Mouse (Mus musculus): ENCODE measurements around the gene Parp3. TPM values are rescaled to one million over a fixed set of nuclear protein-coding genes. Genes with fewer than 3 reads are reported as not detected.

The Parp3 gene
- total RNA-seq, 1 experiment from 2014 or later, result 15.3 TPM

GRCm38 (mm10) chr9:106460401-106461025 is 16.2 kb downstream of the Parp3 start:
- no peak for ATAC-seq (replicated peaks; ENCODE audit: low read depth, poor library complexity, severe bottlenecking)

- ATAC-seq (replicated peaks; ENCODE audit: low read depth, poor library complexity, severe bottlenecking), result no peak
Measured at GRCm38 (mm10) chr9:106459946-106460345, 16.8 kb downstream of the Parp3 start.

GRCm38 (mm10) chr9:106457920-106458319 is 18.8 kb downstream of the Parp3 start:
- no peak for ATAC-seq (replicated peaks; ENCODE audit: low read depth, poor library complexity, severe bottlenecking)

GRCm38 (mm10) chr9:106457163-106457559 is 19.6 kb downstream of the Parp3 start:
- ATAC-seq (replicated peaks; ENCODE audit: low read depth, poor library complexity, severe bottlenecking), result no peak

GRCm38 (mm10) chr9:106456325-106457162 is 20.2 kb downstream of the Parp3 start:
- no peak for ATAC-seq (replicated peaks; ENCODE audit: low read depth, poor library complexity, severe bottlenecking)

- no peak for ATAC-seq (replicated peaks; ENCODE audit: low read depth, poor library complexity, severe bottlenecking)
Measured at GRCm38 (mm10) chr9:106454888-106455681, 21.7 kb downstream of the Parp3 start.

GRCm38 (mm10) chr9:106454071-106454761 is 22.5 kb downstream of the Parp3 start:
- no peak for ATAC-seq (replicated peaks; ENCODE audit: low read depth, poor library complexity, severe bottlenecking)

- ATAC-seq (replicated peaks; ENCODE audit: low read depth, poor library complexity, severe bottlenecking), result peak; percentile 48
Measured at GRCm38 (mm10) chr9:106453271-106454070, 23.3 kb downstream of the Parp3 start, which contains the start of gene Pcbp4. Gene Pcbp4, plus strand, starts transcription at chr9:106453291.

- no peak for ATAC-seq (replicated peaks; ENCODE audit: low read depth, poor library complexity, severe bottlenecking)
Measured at GRCm38 (mm10) chr9:106452821-106453220, 23.9 kb downstream of the Parp3 start.

GRCm38 (mm10) chr9:106452351-106452750 is 24.4 kb downstream of the Parp3 start:
- no peak for ATAC-seq (replicated peaks; ENCODE audit: low read depth, poor library complexity, severe bottlenecking)

- no peak for ATAC-seq (replicated peaks; ENCODE audit: low read depth, poor library complexity, severe bottlenecking)
Measured at GRCm38 (mm10) chr9:106451899-106452298, 24.9 kb downstream of the Parp3 start.

- ATAC-seq (replicated peaks; ENCODE audit: low read depth, poor library complexity, severe bottlenecking), result no peak
Measured at GRCm38 (mm10) chr9:106451298-106451697, 25.5 kb downstream of the Parp3 start.

- ATAC-seq (replicated peaks; ENCODE audit: low read depth, poor library complexity, severe bottlenecking), result no peak
Measured at GRCm38 (mm10) chr9:106450661-106451060, 26.1 kb downstream of the Parp3 start.

GRCm38 (mm10) chr9:106449947-106450346 is 26.8 kb downstream of the Parp3 start:
- no peak for ATAC-seq (replicated peaks; ENCODE audit: low read depth, poor library complexity, severe bottlenecking)

GRCm38 (mm10) chr9:106448498-106449031 is 28.2 kb downstream of the Parp3 start:
- peak; percentile 77 for ATAC-seq (replicated peaks; ENCODE audit: low read depth, poor library complexity, severe bottlenecking)

GRCm38 (mm10) chr9:106447951-106448350 is 28.8 kb downstream of the Parp3 start:
- no peak for ATAC-seq (replicated peaks; ENCODE audit: low read depth, poor library complexity, severe bottlenecking)

- ATAC-seq (replicated peaks; ENCODE audit: low read depth, poor library complexity, severe bottlenecking), result peak; percentile 77
Measured at GRCm38 (mm10) chr9:106447348-106447747, 29.4 kb downstream of the Parp3 start, which contains the start of the genes Abhd14b and Abhd14a. Gene Abhd14b, plus strand, starts transcription at chr9:106447459. Gene Abhd14a, minus strand, starts transcription at chr9:106447678.

GRCm38 (mm10) chr9:106444836-106445235 is 31.9 kb downstream of the Parp3 start:
- ATAC-seq (replicated peaks; ENCODE audit: low read depth, poor library complexity, severe bottlenecking), result no peak

GRCm38 (mm10) chr9:106442680-106443079 is 34.1 kb downstream of the Parp3 start:
- ATAC-seq (replicated peaks; ENCODE audit: low read depth, poor library complexity, severe bottlenecking), result no peak

Data from common myeloid progenitor, adult 5-6 weeks (primary cell).